Comparison of ENCODE assay signal across 8 mouse cellular contexts in genomic region chr12:49383521-49384133, GRCm38 (mm10). TPM values are rescaled to one million over a fixed set of nuclear protein-coding genes. Genes with fewer than 3 reads are reported as not detected.
DNase-seq lines count a peak whose midpoint lies in the region; ATAC-seq and TF ChIP-seq lines count a peak whose summit lies in the region.

No protein-coding gene starts in this region.

- intact Hi-C loops in heart, postnatal 25 days (cut with DNase I), result loop anchor here (10.0 kb wide), 1 partner anchor 1541 kb away; no protein-coding TSS in a partner anchor

- H3K36me3 ChIP-seq in heart, embryonic 14.5 days (ENCODE audit: control insufficient read depth, insufficient read depth, low read length), result no peaks in the 10 kb centered on the region
- no peaks in the 10 kb centered on the region for H3K36me3 ChIP-seq in hindbrain, embryonic 12.5 days
- no peaks in the 10 kb centered on the region for H3K36me3 ChIP-seq in limb, embryonic 13.5 days

- peak; percentile 95 for TF ChIP-seq POLR2A in cortical plate, adult 2 months (IDR thresholded peaks at IDR 0.05; ENCODE audit: extremely low read depth, insufficient read depth, low read length)

- H3K27me3 ChIP-seq in heart, embryonic 14.5 days (ENCODE audit: control insufficient read depth, insufficient read depth, low read length), result peaks cover 90% of the 10 kb centered on the region
- peaks cover 76% of the 10 kb centered on the region for H3K27me3 ChIP-seq in hindbrain, embryonic 12.5 days
- H3K27me3 ChIP-seq in limb, embryonic 13.5 days, result peaks cover 85% of the 10 kb centered on the region

- H3K4me1 ChIP-seq in heart, embryonic 14.5 days (ENCODE audit: control insufficient read depth in 2 of 2, insufficient read depth in 2 of 2, low read length in 2 of 2), result peaks cover 2 to 12% of the 10 kb centered on the region in 2 experiments; a peak in 3 of 4 replicates
- no peaks in the 10 kb centered on the region; the same call in 1 of the 2 replicates for H3K4me1 ChIP-seq in cortical plate, adult 2 months (ENCODE audit: control insufficient read depth, insufficient read depth, low read length)
- peaks cover 12% of the 10 kb centered on the region for H3K4me1 ChIP-seq in hindbrain, embryonic 12.5 days
- H3K4me1 ChIP-seq in limb, embryonic 13.5 days, result peaks cover 7% of the 10 kb centered on the region; the same call in 1 of the 2 replicates

- H3K27ac ChIP-seq in heart, embryonic 14.5 days (replicated peaks in 1 of 2; ENCODE audit: control insufficient read depth in 1 of 2, insufficient read depth in 1 of 2, low read depth in 2 of 2, low read length in 2 of 2), result no peak overlapping the region
- peak overlapping the region; percentile 99 for H3K27ac ChIP-seq in cortical plate, adult 2 months (ENCODE audit: insufficient read depth, low read length)
- H3K27ac ChIP-seq in hindbrain, embryonic 12.5 days, result no peak overlapping the region
- H3K27ac ChIP-seq in limb, embryonic 13.5 days, result no peak overlapping the region

- peak overlapping the region; percentile 39 to 40 for H3K4me3 ChIP-seq in heart, embryonic 14.5 days (ENCODE audit: control insufficient read depth in 1 of 2, insufficient read depth in 1 of 2, low read depth in 1 of 2, low read length in 2 of 2)
- H3K4me3 ChIP-seq in cortical plate, adult 2 months (ENCODE audit: insufficient read depth, low read length), result peak overlapping the region; percentile 93
- H3K4me3 ChIP-seq in hindbrain, embryonic 12.5 days, result peak overlapping the region; percentile 37
- peak overlapping the region; percentile 41 for H3K4me3 ChIP-seq in limb, embryonic 13.5 days

- H3K9ac ChIP-seq in heart, embryonic 14.5 days (ENCODE audit: low read length), result no peak overlapping the region
- no peak overlapping the region for H3K9ac ChIP-seq in hindbrain, embryonic 12.5 days
- no peak overlapping the region for H3K9ac ChIP-seq in limb, embryonic 13.5 days

- no peak for DNase-seq in heart, postnatal 25 days (ENCODE audit: low spot score)
- DNase-seq in right cerebral cortex, adult 18-20 months, result peak; percentile 93
- no peak for DNase-seq in cerebellum, adult 11-12 months
- no peak for DNase-seq in thymus, postnatal 10 days (ENCODE audit: low spot score in 2 of 2)

- ATAC-seq in heart, embryonic 14.5 days (ENCODE audit: insufficient number of reproducible peaks, insufficient read depth, low FRiP score, low read depth), result peak; percentile 43; the same call in 1 of the 2 replicates
- ATAC-seq in hindbrain, embryonic 12.5 days (ENCODE audit: low FRiP score), result peak; percentile 80
- peak; percentile 90 for ATAC-seq in limb, embryonic 13.5 days (ENCODE audit: low FRiP score, low read depth)

- peak overlapping the region; percentile 64 for H3K4me2 ChIP-seq in heart, embryonic 14.5 days (ENCODE audit: low read length)
- peak overlapping the region; percentile 46 for H3K4me2 ChIP-seq in hindbrain, embryonic 12.5 days (replicated peaks)
- H3K4me2 ChIP-seq in limb, embryonic 13.5 days (replicated peaks), result peak overlapping the region; percentile 62

- H3K9me3 ChIP-seq in heart, embryonic 14.5 days (ENCODE audit: control insufficient read depth, low read length), result no peaks in the 10 kb centered on the region
- H3K9me3 ChIP-seq in hindbrain, embryonic 12.5 days (replicated peaks), result no peaks in the 10 kb centered on the region
- H3K9me3 ChIP-seq in limb, embryonic 13.5 days, result 0 out of 2 replicates have a peak, but pooled peaks cover 3% of the 10 kb centered on the region

- under 1% methylated on average over 46 of the region's 67 CpGs for WGBS in heart, embryonic 14.5 days
- 1% methylated on average over 54 of the region's 67 CpGs for WGBS in hindbrain, embryonic 12.5 days
- WGBS in limb, embryonic 13.5 days, result under 1% methylated on average over 58 of the region's 67 CpGs

- no peak for TF ChIP-seq CTCF in cortical plate, adult 2 months (IDR thresholded peaks at IDR 0.05; ENCODE audit: extremely low read depth, insufficient read depth, low read length)

RNA-seq across cellular contexts. Expression of gene Foxg1, which starts 1.2 kb away (rescaled TPM):
- polyA plus RNA-seq in heart, embryonic 14.5 days (2014; fragmentation: Nextera tagmentation; extraction: Ambion mirVana), result not detected in 2 replicates
- total RNA-seq in heart, postnatal 25 days (2021), result not detected
- polyA plus RNA-seq in cortical plate, adult 2 months (2012; rRNA removed), result 61.2 and 63.1 TPM in 2 replicates
- 0.68 and 1.9 TPM in 2 replicates for polyA plus RNA-seq in hindbrain, embryonic 12.5 days (2016; fragmentation: Nextera tagmentation; extraction: Ambion mirVana)
- not detected in 2 replicates for polyA plus RNA-seq in limb, embryonic 13.5 days (2015; fragmentation: Nextera tagmentation; extraction: Ambion mirVana)

RNA-seq across cellular contexts. Expression of gene Gm43517, which starts 1.3 kb away (rescaled TPM):
- not detected in 2 replicates for polyA plus RNA-seq in heart, embryonic 14.5 days (2014; fragmentation: Nextera tagmentation; extraction: Ambion mirVana)
- total RNA-seq in heart, postnatal 25 days (2021), result not detected
- 2.1 and 2.3 TPM in 2 replicates for polyA plus RNA-seq in cortical plate, adult 2 months (2012; rRNA removed)
- 0.07 and 0.08 TPM in 2 replicates for polyA plus RNA-seq in hindbrain, embryonic 12.5 days (2016; fragmentation: Nextera tagmentation; extraction: Ambion mirVana)
- not detected in 2 replicates for polyA plus RNA-seq in limb, embryonic 13.5 days (2015; fragmentation: Nextera tagmentation; extraction: Ambion mirVana)

Comparison
In these comparisons a context has a peak if more than half of its experiments do, and no peak if none do; other contexts are left out.
1. H3K4me3 ChIP-seq: peak in every context shown above with its lines; median percentile 93 in cortical plate, adult 2 months; 41 in limb, embryonic 13.5 days; 40 in heart, embryonic 14.5 days; 37 in hindbrain, embryonic 12.5 days.
2. RNA of gene Foxg1, which starts 1.2 kb away (polyA plus RNA-seq): 61.2 to 63.1 TPM in cortical plate, adult 2 months; 0.68 to 1.9 TPM in hindbrain, embryonic 12.5 days, not detected in heart, embryonic 14.5 days and not detected in limb, embryonic 13.5 days; every median in the first group is over 10 times any median in the second.
3. Peak in every context shown above with its lines, with median percentiles within 50 percentile points of each other: ATAC-seq and H3K4me2 ChIP-seq.